Mouse (Mus musculus) hindbrain, embryonic 10.5 days (tissue): ENCODE measurements at regions not wholly inside any gene's neighbourhood (a gene's known extent, or its start where the extent isn't known, plus 50 kb on each side); places are given as distances from the start of the nearest gene placed in this dataset.

Experiments used
- DNase-seq: peaks from one replicate; pipeline ENCODE4 v3.0.0-alpha.2; 2017; ENCODE audit warnings: low spot score
- H3K27ac ChIP-seq: fragments of 300-500 bp; sonication (generic); 2 replicates; pipeline ENCODE4 v1.5.1; 2016; ENCODE audit warnings: mild to moderate bottlenecking, moderate library complexity
- H3K27me3 ChIP-seq: fragments of 300-500 bp; sonication (generic); 2 replicates; pipeline ENCODE4 v1.6.1; 2016; ENCODE audit warnings: mild to moderate bottlenecking; ENCODE audit not compliant: poor library complexity, insufficient read depth, severe bottlenecking
- H3K36me3 ChIP-seq: fragments of 300-500 bp; sonication (generic); 2 replicates; pipeline ENCODE4 v1.6.1; 2016; ENCODE audit warnings: mild to moderate bottlenecking, moderate library complexity
- H3K4me1 ChIP-seq: fragments of 300-500 bp; sonication (generic); replicated peaks from 2 replicates; pipeline ENCODE4 v1.6.1; 2016; ENCODE audit warnings: mild to moderate bottlenecking
- H3K4me3 ChIP-seq: fragments of 300-500 bp; sonication (generic); 2 replicates; pipeline ENCODE4 v1.5.1; 2016; ENCODE audit warnings: mild to moderate bottlenecking, moderate library complexity
- H3K9me3 ChIP-seq: fragments of 300-500 bp; sonication (generic); 2 replicates; pipeline ENCODE4 v1.6.1; 2016; ENCODE audit warnings: mild to moderate bottlenecking, moderate library complexity
- WGBS: fragments of 180-500 bp; shearing (Covaris S2); methylation state at CpG from one replicate; pipeline ENCODE4 v1.1.7; 2016; 5-methylcytosine and 5-hydroxymethylcytosine counted together

GRCm38 (mm10) chr4:106116611-106117010 lies 199.4 kb upstream of the Usp24 start:
- Histone ChIP-seq H3K36me3 (no peaks in the 10 kb centered on the region), H3K9me3 (no peaks in the 10 kb centered on the region), H3K4me3 (no peak overlapping the region), H3K27ac (0 out of 2 replicates have a peak overlapping the region, but pooled peaks have one; percentile 23), H3K4me1 (peaks cover 21% of the 10 kb centered on the region), H3K27me3 (no peaks in the 10 kb centered on the region)
- no peak for DNase-seq
- 78% methylated on average over 7 of the region's 7 CpGs for WGBS

DNA sequence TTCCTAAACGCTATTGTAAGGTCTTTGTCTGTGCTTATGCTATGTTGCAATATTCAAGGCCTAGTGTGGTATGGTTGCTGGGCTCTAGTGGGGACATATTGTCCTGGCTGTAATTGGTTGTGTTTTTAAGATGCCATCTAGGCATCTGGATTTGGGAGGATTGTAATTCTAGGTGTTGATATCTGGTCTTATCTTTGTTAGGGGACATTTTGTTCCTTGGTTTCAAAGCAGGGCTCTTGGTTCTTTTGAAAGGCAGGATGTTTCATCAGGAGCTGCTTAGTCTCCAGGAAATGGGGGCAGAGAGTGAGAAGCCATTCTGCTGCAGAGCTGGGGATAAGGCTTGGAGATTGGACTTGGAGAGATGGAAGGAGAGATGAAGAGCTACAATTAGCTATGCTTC lies 194.7 kb upstream of the Usp24 start:
- no peaks in the 10 kb centered on the region for H3K36me3 ChIP-seq
- H3K27me3 ChIP-seq = no peaks in the 10 kb centered on the region
- DNase-seq = no peak
- H3K27ac ChIP-seq = no peak overlapping the region
- H3K4me1 ChIP-seq = peaks cover 3% of the 10 kb centered on the region; the same call in 1 of the 2 replicates
- 88% methylated on average over 1 of the region's 1 CpGs for WGBS
- H3K4me3 ChIP-seq = no peak overlapping the region
- no peaks in the 10 kb centered on the region for H3K9me3 ChIP-seq

GRCm38 (mm10) chr4:106123038-106123654 lies 192.9 kb upstream of the Usp24 start:
- Histone ChIP-seq H3K4me3 (no peak overlapping the region), H3K9me3 (no peaks in the 10 kb centered on the region), H3K36me3 (no peaks in the 10 kb centered on the region), H3K27ac (no peak overlapping the region), H3K4me1 (no peaks in the 10 kb centered on the region), H3K27me3 (no peaks in the 10 kb centered on the region)
- DNase-seq = no peak
- WGBS = 87% methylated on average over 8 of the region's 8 CpGs

DNA sequence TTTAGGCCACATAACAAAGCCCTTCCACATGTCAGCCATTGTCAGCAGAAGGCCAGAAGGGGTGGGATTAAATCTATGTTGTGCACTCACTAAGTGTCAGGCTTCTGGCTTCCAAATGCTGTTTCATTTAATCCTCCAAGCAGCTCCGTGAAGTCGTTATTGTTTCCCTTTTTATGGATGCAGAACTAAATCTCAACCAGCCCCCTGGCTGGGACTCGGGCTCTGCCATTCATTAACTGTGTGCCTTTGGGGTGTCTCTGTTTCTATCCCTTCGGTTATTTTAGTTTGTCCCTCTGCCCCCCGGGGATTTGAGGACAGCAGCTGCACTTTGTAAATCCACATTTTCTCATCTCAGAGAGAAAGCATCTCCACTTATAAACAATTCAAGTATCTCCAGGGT lies 188.8 kb upstream of the Usp24 start:
- H3K27ac ChIP-seq = no peak overlapping the region
- no peak for DNase-seq
- H3K4me3 ChIP-seq = no peak overlapping the region
- no peaks in the 10 kb centered on the region for H3K27me3 ChIP-seq
- 0 out of 2 replicates have a peak, but pooled peaks cover 9% of the 10 kb centered on the region for H3K4me1 ChIP-seq
- H3K36me3 ChIP-seq = no peaks in the 10 kb centered on the region
- no peaks in the 10 kb centered on the region for H3K9me3 ChIP-seq
- WGBS = 60% methylated on average over 5 of the region's 5 CpGs

DNA sequence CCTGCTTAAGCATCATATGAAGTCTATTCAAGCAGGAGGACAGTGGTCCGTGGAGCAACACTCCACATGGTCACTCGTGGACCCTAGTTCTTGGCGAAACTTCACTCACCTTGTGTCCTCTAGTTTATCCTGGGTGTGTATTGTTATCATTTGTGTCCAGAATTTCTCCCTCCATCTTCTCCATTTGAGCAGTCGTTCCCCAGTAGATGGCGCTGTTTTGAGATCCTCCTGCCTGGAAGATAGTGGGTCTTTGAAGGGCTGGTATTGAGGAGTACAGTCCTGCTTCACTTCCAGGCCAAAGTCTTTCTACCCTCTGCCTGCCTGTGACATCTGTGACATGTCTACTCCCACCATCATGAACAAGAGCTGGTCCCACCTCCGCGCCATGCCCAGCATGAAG lies 188.4 kb upstream of the Usp24 start:
- 59% methylated on average over 7 of the region's 7 CpGs for WGBS
- H3K27ac ChIP-seq = no peak overlapping the region

DNA sequence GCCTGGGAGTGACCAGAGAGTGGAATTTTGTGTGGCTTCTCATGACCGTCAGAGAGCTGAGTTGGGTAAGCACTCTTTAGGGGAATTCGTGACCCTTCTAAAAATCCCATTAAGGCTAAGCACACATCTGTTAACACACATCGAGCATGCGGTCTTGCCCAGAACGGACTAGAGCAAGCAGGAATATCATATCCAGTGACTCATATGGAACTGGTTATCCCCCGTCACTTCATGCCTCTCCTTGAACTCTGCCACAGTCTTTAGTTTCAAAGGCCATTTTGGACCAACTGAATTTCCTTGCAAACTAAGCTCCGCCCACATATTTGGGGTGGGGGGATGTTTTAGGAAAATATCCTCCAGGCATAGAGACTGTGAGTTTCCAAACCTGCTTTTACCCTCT lies 186.7 kb upstream of the Usp24 start:
- Histone ChIP-seq H3K4me1 (peaks cover 14% of the 10 kb centered on the region; the same call in 1 of the 2 replicates), H3K27ac (peak overlapping the region; percentile 67), H3K36me3 (no peaks in the 10 kb centered on the region), H3K4me3 (no peak overlapping the region), H3K27me3 (no peaks in the 10 kb centered on the region), H3K9me3 (no peaks in the 10 kb centered on the region)
- peak; percentile 40 for DNase-seq
- WGBS = 66% methylated on average over 7 of the region's 7 CpGs

More for the DNA sequence above, 188.4 kb upstream of the Usp24 start:
- peak; percentile 27 for DNase-seq
- Histone ChIP-seq H3K27me3 (no peaks in the 10 kb centered on the region), H3K9me3 (no peaks in the 10 kb centered on the region), H3K36me3 (no peaks in the 10 kb centered on the region), H3K4me1 (0 out of 2 replicates have a peak, but pooled peaks cover 9% of the 10 kb centered on the region), H3K4me3 (no peak overlapping the region)

- Histone ChIP-seq H3K4me3 (no peak overlapping the region), H3K27ac (peak overlapping the region; percentile 30), H3K9me3 (no peaks in the 10 kb centered on the region), H3K36me3 (no peaks in the 10 kb centered on the region), H3K4me1 (peaks cover 14% of the 10 kb centered on the region; the same call in 1 of the 2 replicates), H3K27me3 (no peaks in the 10 kb centered on the region)
- 95% methylated on average over 2 of the region's 2 CpGs for WGBS
- DNase-seq = no peak
Observed at GRCm38 (mm10) chr4:106129803-106130202, 186.2 kb upstream of the Usp24 start.

- no peak overlapping the region for H3K27ac ChIP-seq
- DNase-seq = peak; percentile 30
- WGBS = 48% methylated on average over 10 of the region's 10 CpGs
Observed at GRCm38 (mm10) chr4:106133746-106134730, 182.0 kb upstream of the Usp24 start.

DNA sequence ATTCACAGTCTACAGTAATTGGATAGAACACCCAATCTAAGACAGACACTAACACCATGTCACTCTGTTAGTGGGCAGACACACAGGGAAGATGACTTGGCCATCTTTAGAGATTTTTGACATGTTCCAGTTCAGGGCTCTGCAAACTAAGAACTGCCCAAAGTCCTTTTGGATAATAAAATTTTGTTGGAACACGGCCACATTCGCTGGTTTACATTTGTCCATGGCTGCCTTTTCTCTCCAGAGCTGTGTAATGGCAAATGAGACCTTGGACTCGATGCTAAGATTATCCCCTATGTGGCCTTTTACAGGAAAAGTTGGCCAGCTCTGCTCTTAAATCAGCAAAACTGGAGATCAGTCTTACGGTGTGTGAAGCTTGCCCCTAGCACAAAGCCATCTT lies 173.3 kb upstream of the Usp24 start:
- no peak for DNase-seq
- H3K27me3 ChIP-seq = no peaks in the 10 kb centered on the region
- no peaks in the 10 kb centered on the region for H3K36me3 ChIP-seq
- no peak overlapping the region for H3K27ac ChIP-seq
- no peak overlapping the region for H3K4me3 ChIP-seq
- no peaks in the 10 kb centered on the region for H3K9me3 ChIP-seq
- no peaks in the 10 kb centered on the region for H3K4me1 ChIP-seq
- 95% methylated on average over 4 of the region's 4 CpGs for WGBS

More at GRCm38 (mm10) chr4:106133746-106134730, 182.0 kb upstream of the Usp24 start:
- Histone ChIP-seq H3K36me3 (no peaks in the 10 kb centered on the region), H3K4me1 (peaks cover 9% of the 10 kb centered on the region; the same call in 1 of the 2 replicates), H3K9me3 (no peaks in the 10 kb centered on the region), H3K27me3 (no peaks in the 10 kb centered on the region), H3K4me3 (no peak overlapping the region)

DNA sequence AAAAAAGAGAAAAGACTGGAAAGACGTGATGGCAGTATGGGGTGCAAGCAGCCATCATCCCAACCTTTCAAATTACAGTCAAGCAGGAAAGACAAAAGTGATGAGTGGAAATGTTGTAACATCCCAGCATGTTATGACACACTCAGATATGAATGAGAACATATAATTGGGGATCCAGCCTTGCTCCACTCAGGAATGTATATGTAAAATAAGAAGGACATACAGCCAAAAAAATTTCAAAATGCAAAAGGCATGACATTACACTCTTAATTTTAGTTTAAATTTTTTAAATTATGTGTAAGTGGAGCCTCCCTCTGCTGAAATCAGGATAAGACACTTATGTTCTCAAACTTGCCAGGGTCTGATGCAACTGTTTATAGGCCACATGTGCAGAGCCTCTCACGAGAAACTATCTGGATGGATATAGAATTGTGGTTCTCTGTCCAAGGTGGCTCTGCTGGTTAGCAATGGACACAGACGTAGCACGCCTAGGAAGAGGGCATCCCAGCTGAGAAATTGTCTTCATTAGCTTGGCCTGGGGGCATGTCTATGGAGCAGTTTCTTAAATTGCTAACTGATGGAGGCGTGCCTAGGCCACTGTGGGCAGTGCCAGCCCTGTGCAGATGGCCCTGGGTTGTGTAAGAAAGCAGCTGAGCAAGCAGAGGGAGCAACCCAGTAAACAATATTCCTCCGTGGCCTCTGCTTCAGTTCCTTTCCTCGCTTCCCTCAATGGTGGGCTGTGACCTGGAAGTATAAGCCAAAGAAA lies 171.5 kb upstream of the Usp24 start:
- Histone ChIP-seq H3K4me1 (no peaks in the 10 kb centered on the region), H3K9me3 (no peaks in the 10 kb centered on the region), H3K27ac (no peak overlapping the region), H3K36me3 (no peaks in the 10 kb centered on the region), H3K27me3 (no peaks in the 10 kb centered on the region), H3K4me3 (no peak overlapping the region)
- 85% methylated on average over 7 of the region's 7 CpGs for WGBS
- DNase-seq = no peak

GRCm38 (mm10) chr4:106146919-106147460 lies 169.0 kb upstream of the Usp24 start:
- no peak overlapping the region for H3K27ac ChIP-seq
- no peaks in the 10 kb centered on the region for H3K27me3 ChIP-seq
- H3K4me1 ChIP-seq = no peaks in the 10 kb centered on the region
- no peak overlapping the region for H3K4me3 ChIP-seq
- H3K9me3 ChIP-seq = no peaks in the 10 kb centered on the region
- 72% methylated on average over 3 of the region's 3 CpGs for WGBS
- DNase-seq = no peak
- H3K36me3 ChIP-seq = no peaks in the 10 kb centered on the region

DNA sequence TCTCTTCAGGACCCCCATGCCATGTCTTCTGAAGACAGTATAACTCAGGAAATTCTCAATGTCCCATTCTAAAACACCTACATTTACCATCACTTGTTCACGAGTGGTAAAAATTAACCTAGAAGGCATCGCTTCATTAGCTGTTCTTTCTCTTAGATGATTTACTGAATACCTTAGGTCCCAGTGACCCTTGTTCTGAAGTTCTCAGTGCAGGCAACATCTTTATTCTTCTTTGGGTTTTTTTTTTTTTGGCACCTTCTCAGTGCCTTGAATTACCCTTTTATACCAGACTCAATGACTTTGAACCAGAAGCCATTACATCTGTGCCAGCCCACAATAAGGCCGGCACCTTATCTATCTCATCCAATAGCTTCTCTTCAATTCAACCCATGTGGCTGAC lies 167.1 kb upstream of the Usp24 start:
- whole genome bisulfite sequencing = 92% methylated on average over 3 of the region's 3 CpGs
- H3K36me3 ChIP-seq = no peaks in the 10 kb centered on the region
- no peaks in the 10 kb centered on the region for H3K4me1 ChIP-seq
- H3K9me3 ChIP-seq = no peaks in the 10 kb centered on the region
- H3K4me3 ChIP-seq = no peak overlapping the region
- H3K27me3 ChIP-seq = no peaks in the 10 kb centered on the region
- no peak for DNase-seq
- H3K27ac ChIP-seq = no peak overlapping the region
